Mouse (Mus musculus) CD4-positive helper T cell, adult 2 months (primary cell): ENCODE results near the gene Mov10.

ENCODE experiments used
- DNase-seq: peaks from one replicate; pipeline ENCODE4 v3.0.0-alpha.2; 2012; ENCODE audit warnings: low read depth, missing footprints, low spot score

The Mov10 gene

GRCm38 (mm10) chr3:104805539-104805938 is 12.8 kb downstream of the Mov10 start:
- DNase-seq, result no peak

- DNase-seq, result no peak
These were observed 14.1 kb downstream of the Mov10 start for GRCm38 (mm10) chr3:104804312-104804711.

- no peak for DNase-seq
These were observed 16.9 kb downstream of the Mov10 start for GRCm38 (mm10) chr3:104801481-104801880.

DNA sequence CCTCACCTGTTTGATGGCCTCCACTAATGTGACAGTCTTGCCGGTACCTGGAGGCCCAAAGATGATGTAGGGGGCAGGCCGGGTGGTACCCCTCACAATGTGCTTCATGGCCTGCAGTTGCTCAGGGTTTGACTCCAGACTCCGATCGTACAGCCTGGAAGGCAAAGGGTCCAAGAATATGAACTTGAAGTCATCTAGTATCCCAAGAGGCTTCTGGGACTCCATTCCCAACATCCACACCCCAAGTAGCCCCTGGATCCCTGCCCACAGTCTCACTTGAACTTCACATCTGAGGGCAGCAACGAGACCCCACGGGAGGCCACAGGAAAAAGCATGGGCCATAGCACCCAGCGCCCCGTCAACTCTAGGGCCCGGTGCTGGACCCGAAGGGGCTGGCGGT is 17.7 kb downstream of the Mov10 start:
- DNase-seq, result no peak

GRCm38 (mm10) chr3:104796430-104797082 is 21.8 kb downstream of the Mov10 start:
- peak; percentile 85 for DNase-seq

DNA sequence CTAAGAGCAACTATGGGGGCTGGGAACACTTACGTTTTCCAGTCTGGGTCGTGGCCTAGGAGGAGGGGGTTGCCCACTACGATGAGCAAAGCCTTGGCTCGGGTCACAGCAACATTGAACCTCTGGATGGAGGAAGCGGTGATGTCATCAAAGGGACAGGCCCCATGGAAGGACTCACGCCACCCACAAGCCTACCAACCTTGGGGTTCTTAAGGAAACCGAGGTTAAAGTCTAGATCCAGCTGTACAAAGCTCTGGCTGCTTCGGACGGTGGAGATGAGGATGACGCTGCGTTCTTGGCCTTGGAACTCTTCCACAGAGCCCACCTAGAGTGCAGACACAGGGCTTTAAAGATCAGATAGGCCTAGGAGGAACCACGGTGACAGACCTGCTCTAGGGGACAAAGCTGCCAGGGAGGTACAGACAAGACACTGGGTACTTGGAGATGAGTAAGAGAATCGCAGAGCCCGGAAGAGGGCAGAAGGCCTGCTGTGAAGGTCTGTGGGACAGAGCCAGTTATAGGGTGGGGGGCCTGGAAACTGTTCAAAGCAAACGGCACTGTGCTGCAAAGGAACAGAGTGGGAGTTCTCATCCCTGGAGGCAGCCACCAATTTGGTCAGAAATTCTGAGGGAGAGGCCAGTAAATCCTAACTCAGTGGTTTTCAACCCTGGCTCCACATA is 22.6 kb downstream of the Mov10 start:
- DNase-seq, result no peak

- DNase-seq, result no peak
These were observed 23.4 kb downstream of the Mov10 start for GRCm38 (mm10) chr3:104794953-104795470.

- peak; percentile 57 for DNase-seq
These were observed 24.2 kb downstream of the Mov10 start for GRCm38 (mm10) chr3:104793871-104794828.

- DNase-seq, result no peak
These were observed 25.7 kb downstream of the Mov10 start for GRCm38 (mm10) chr3:104792360-104793270.

- DNase-seq, result no peak
These were observed 26.7 kb downstream of the Mov10 start for GRCm38 (mm10) chr3:104791671-104792070.

DNA sequence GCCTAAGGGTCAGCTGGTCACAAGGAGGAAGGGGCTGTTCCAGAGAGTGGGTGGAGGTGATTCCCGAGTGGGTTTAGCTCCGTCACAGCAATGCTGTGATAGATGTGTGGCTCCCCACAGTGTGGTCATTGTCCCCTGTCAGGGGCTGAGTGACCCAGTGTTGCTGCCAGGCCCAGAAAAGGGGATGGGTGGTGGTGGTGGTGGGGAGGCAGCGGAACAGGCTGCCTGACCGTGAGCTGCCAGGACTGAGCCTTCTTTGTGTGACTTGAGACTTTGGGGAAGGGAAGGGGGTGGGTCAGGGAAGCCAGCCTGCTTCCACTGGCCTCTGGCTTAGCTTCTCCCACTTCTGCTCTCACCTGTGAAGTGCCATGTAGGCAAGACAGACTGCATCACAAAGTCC is 27.3 kb downstream of the Mov10 start:
- DNase-seq, result no peak

DNA sequence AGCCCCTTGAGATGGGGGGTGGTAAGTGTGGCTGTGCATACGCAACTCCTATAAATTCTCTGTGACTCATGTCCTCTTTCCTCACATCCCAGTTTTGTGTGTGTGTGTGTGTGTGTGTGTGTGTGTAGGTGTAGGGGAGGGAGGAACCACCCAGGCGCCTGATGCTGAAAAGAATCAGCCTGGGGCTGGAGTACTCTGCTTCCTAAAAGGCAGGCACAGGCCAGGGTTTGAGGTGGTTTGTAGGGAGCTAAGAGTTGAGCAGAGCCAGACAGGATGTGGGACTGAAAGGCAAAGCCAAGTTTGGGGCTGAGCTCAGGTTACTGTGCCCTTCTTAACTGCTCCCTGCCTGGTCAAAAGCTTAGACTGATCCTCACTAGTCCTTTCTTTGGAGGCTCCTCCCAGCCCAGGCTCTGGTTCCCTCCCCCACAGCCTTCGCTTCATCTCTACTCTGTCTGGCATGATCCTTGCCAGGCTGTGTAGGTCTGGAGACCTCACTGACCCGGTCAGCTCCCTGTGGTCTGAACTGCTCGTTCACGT is 27.9 kb downstream of the Mov10 start:
- DNase-seq, result no peak

DNA sequence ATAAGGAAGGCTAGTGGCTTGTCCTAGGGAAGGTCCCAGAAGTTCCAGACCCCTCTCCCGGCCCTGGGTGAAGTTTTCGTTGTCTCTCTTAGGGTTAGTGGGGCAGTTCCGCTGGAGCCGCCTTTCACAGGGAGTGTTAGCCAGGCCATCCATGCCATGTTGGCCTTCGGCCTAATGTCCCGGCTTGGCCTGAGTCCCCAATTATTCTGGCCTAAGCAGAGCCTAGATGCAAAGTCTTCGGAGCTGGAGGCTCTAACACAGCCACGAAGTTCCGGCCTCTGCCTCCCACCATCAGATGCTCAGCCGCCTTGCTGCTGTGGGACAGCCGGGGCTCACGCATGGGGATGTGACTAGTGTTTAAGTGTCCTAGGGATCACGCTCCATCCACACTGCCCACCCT is 28.5 kb downstream of the Mov10 start:
- no peak for DNase-seq

- DNase-seq, result no peak
These were observed 29.1 kb downstream of the Mov10 start for GRCm38 (mm10) chr3:104789312-104789605.

DNA sequence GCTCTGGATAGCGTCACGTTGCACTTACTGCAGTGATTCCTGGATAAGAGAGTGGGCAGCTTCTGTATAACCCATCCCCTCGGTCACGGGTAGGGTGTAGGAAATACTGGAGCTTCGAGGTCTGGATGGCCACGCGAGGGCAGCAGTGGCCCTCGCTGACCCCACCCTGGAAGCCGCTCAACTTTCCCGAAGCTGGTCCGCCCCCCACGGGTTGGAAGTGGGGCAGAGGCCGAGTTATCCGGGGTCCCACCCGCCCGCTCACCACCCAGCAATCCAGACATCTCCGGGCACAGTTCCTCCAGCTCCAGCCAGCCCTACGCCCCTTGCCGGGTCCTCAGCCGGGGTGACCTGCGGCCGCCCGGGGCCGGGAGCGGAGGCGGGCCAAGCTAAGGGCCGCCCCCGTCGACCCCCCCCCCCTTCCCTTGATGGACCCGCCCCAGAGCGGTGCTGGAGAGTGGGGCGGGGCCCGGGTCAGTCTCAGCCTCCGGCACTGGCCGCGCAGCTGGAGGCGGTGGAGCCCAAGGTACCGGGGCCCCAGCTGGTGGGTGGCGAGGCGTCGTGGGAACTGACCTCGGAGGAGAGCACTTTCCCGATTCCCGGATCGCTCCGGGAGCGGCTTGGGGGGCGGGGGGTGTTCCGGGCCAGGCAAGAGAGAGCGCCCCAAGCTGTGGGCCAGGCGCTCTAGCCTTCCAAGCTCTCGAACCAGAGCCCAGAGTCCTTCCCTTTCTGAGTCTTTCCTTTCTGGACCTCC is 29.6 kb downstream of the Mov10 start:
- peak; percentile 66 for DNase-seq

DNA sequence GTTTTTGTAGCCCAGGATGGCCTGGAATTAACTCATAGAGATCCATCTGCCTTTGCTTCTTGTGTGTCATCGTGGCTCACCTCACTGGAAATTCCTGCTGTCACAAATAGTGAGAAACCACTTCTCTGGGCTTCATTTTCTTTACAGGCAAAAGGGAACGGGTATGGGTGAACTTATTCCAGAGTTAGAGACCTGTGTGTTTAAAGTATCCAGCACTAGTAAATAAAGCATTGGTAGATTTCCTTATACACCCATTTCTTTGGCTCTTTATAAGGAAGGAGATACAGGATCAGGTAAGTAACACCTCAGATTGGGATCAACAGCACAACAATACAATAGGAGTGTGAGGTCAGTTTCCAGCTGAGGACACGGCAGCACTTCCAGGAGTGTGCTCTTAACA is 30.3 kb downstream of the Mov10 start, which contains the start of gene Rhoc:
TSS of gene Rhoc (plus strand) at position 301 of the 400 bp plus-strand sequence.
- no peak for DNase-seq

- no peak for DNase-seq
These were observed 33.1 kb downstream of the Mov10 start for GRCm38 (mm10) chr3:104785284-104785683.

- peak; percentile 53 for DNase-seq
These were observed 34.3 kb downstream of the Mov10 start for GRCm38 (mm10) chr3:104783971-104784500.

GRCm38 (mm10) chr3:104782061-104782681 is 36.2 kb downstream of the Mov10 start:
- DNase-seq, result peak; percentile 48
